Mouse (Mus musculus) forebrain, embryonic 16.5 days (tissue): ENCODE measurements around the gene Fam178b. TPM values are rescaled to one million over a fixed set of nuclear protein-coding genes. Genes with fewer than 3 reads are reported as not detected.
"Not testable (repeated sequence)": the region's sequence is repeated elsewhere in the genome, so short reads cannot be mapped to it uniquely, and the experiment has no call there.

Experiments used
- ATAC-seq: fragments of 200-750 bp; cut with Nextera tagmentation; 2 replicates; pipeline ENCODE4 v1.8.0; 2017; ENCODE audit warnings: mild to moderate bottlenecking, moderate library complexity
- H3K27ac ChIP-seq: fragments of 300-500 bp; sonication (generic); 2 replicates; pipeline ENCODE4 v1.5.1; 2014; ENCODE audit warnings: low read length, control low read depth
- H3K27me3 ChIP-seq: fragments of 300-500 bp; sonication (generic); replicated peaks from 2 replicates; pipeline ENCODE4 v1.6.1; 2014; ENCODE audit warnings: low read length; ENCODE audit not compliant: control insufficient read depth, insufficient read depth
- H3K36me3 ChIP-seq: fragments of 300-500 bp; sonication (generic); 2 replicates; pipeline ENCODE4 v1.6.1; 2014; ENCODE audit not compliant: control insufficient read depth, insufficient read depth
- H3K4me1 ChIP-seq: fragments of 300-500 bp; sonication (generic); replicated peaks from 2 replicates; pipeline ENCODE4 v1.6.1; 2014; ENCODE audit warnings: low read length; ENCODE audit not compliant: control insufficient read depth, insufficient read depth
- H3K4me2 ChIP-seq: fragments of 300-500 bp; sonication (generic); 2 replicates; pipeline ENCODE4 v1.6.1; 2014; ENCODE audit warnings: mild to moderate bottlenecking, low read length, control low read depth
- H3K4me3 ChIP-seq: fragments of 300-500 bp; sonication (generic); replicated peaks from 2 replicates; pipeline ENCODE4 v1.5.1; 2014; ENCODE audit warnings: mild to moderate bottlenecking, low read length, control low read depth
- H3K9ac ChIP-seq: fragments of 300-500 bp; sonication (generic); replicated peaks from 2 replicates; pipeline ENCODE4 v1.6.1; 2014; ENCODE audit warnings: low read depth, low read length, control low read depth
- H3K9me3 ChIP-seq: fragments of 300-500 bp; sonication (generic); 2 replicates; pipeline ENCODE4 v1.6.1; 2016; ENCODE audit warnings: low read length; ENCODE audit not compliant: control insufficient read depth
- WGBS: fragments of 180-500 bp; shearing (Covaris S2); extraction: QIAGEN DNeasy Blood & Tissue Kit; methylation state at CpG from one replicate; pipeline ENCODE4 v1.1.7; 2014; 5-methylcytosine and 5-hydroxymethylcytosine counted together
- polyA plus RNA-seq: library from polyadenylated mRNA; unstranded; fragments of >200 nt; fragmentation: Nextera tagmentation; extraction: Ambion mirVana; gene quantifications from 2 replicates; pipeline ENCODE4 v1.2.1, GENCODE M21; 2015

The Fam178b gene
- polyA plus RNA-seq, 1 experiment from 2014 or later: not detected

DNA sequence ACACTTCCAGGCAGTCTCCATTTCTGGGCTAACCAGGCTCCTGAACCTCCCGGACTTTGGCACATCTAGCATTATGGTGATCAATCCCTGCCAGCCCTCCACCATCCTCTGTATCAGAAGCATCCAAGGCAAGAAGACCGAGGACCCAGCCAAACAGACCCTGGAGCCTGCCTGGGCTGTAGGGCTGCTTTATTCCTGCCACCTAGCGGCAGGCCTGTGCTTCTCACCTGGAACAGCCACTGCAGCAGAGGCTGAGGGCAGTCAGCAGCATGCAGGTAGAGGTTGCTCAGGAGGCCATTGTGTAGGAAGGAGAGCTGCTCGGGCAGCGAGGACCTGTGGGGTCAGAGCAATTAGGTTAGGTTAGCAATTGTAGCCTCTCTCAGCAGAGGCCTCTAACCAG lies 48.0 kb downstream of the Fam178b start:
- Histone ChIP-seq H3K36me3 (no peaks in the 10 kb centered on the region), H3K9me3 (no peaks in the 10 kb centered on the region), H3K4me1 (peaks cover 21% of the 10 kb centered on the region), H3K4me3 (no peak overlapping the region), H3K27ac (no peak overlapping the region), H3K9ac (no peak overlapping the region), H3K4me2 (no peak overlapping the region), H3K27me3 (no peaks in the 10 kb centered on the region)
- WGBS: 15% methylated on average over 5 of the region's 5 CpGs
- peak; percentile 65 for ATAC-seq

DNA sequence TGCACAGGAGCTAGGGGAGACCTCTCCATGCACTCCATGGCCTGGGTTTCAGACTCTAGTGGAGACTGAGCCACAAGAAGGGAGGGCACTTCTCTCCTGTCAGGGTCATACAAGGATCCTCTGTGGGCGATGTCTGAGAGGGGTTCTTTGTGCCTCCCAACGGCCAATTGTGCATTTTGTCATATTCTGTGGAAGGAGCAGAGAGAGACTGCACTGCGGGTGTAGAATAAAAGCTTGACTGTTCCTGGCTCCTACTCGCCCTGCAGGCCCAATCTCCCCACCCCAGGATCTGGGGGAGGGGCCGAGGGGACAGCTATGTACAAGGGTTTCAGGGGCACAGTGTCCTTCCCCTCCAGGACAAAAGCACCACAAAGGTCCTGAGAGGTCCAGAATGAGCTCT lies 49.1 kb downstream of the Fam178b start:
- no peak overlapping the region for H3K4me2 ChIP-seq
- no peak overlapping the region for H3K27ac ChIP-seq
- peaks cover 21% of the 10 kb centered on the region for H3K4me1 ChIP-seq
- H3K9ac ChIP-seq: no peak overlapping the region
- ATAC-seq: no peak
- no peaks in the 10 kb centered on the region for H3K36me3 ChIP-seq
- no peaks in the 10 kb centered on the region for H3K9me3 ChIP-seq
- 54% methylated on average over 5 of the region's 5 CpGs for WGBS
- H3K27me3 ChIP-seq: no peaks in the 10 kb centered on the region
- no peak overlapping the region for H3K4me3 ChIP-seq

DNA sequence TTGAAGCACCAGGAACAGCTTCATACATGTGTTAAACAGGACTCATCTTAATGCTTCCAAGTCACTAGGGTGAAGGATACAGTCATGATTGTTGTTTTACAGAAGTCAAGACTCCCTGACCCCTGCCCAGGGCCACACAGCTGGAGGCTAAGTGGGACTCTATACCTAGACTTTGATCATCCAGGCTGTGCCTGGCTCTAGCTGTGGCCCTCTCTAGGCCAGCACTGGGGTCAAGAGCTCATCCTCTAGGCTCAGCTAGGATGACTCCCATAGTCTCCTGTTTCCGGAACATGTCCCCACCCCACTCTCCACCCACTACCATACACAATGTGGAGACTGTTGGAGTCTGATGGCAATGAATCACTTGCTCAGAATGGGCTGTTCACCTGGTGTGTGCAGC lies 50.1 kb downstream of the Fam178b start:
- 96% methylated on average over 1 of the region's 1 CpGs for WGBS
- Histone ChIP-seq H3K9me3 (no peaks in the 10 kb centered on the region), H3K27ac (no peak overlapping the region), H3K4me2 (no peak overlapping the region), H3K4me1 (peaks cover 16% of the 10 kb centered on the region), H3K36me3 (no peaks in the 10 kb centered on the region), H3K4me3 (no peak overlapping the region), H3K9ac (no peak overlapping the region), H3K27me3 (no peaks in the 10 kb centered on the region)
- no peak for ATAC-seq

DNA sequence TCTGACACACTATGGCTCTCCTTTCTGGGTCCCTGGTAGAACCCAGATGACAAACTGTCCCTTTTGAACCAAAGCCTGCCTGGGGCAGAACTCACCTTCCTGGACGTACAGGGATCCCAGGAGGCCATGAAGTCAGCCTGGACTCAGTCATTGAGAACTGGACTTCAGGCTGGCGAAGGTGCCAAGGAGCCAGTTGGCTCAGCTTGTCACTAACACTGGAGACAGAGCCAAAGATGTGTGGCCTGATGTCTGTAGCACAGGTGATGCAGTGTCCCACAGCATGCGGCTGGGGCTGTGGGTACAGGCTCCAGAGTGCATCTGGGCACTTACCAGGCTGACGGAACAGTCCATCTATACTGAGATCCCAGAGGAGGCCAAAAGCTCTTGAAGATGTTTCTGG lies 50.9 kb downstream of the Fam178b start:
- Histone ChIP-seq H3K4me2 (no peak overlapping the region), H3K27ac (no peak overlapping the region), H3K36me3 (no peaks in the 10 kb centered on the region), H3K4me1 (peaks cover 15% of the 10 kb centered on the region), H3K27me3 (no peaks in the 10 kb centered on the region), H3K9me3 (no peaks in the 10 kb centered on the region), H3K4me3 (no peak overlapping the region), H3K9ac (no peak overlapping the region)
- 87% methylated on average over 4 of the region's 4 CpGs for WGBS
- no peak for ATAC-seq

DNA sequence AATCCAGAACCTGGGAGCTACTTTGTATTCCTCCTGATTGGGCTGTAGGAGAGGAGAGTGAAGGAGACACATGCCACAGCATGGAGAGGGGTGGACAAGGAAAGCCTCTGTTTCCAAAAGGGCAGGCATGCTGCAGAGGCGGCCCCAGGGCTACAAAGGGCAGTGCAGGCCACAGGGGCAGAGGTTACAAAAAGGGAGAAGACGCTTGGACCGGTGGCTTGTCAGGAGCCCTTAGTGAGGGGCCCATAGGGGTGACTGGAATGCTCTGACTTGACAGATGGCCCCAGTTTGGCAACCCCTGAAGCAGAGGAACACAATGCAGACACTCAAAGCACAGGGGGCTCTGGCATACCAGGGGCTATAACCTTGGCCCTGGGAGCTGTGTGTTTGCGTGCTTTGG lies 51.6 kb downstream of the Fam178b start:
- Histone ChIP-seq H3K27ac (no peak overlapping the region), H3K4me3 (no peak overlapping the region), H3K27me3 (no peaks in the 10 kb centered on the region), H3K9me3 (no peaks in the 10 kb centered on the region), H3K9ac (no peak overlapping the region), H3K36me3 (no peaks in the 10 kb centered on the region), H3K4me1 (peaks cover 8% of the 10 kb centered on the region), H3K4me2 (no peak overlapping the region)
- no peak for ATAC-seq
- 62% methylated on average over 4 of the region's 4 CpGs for WGBS

DNA sequence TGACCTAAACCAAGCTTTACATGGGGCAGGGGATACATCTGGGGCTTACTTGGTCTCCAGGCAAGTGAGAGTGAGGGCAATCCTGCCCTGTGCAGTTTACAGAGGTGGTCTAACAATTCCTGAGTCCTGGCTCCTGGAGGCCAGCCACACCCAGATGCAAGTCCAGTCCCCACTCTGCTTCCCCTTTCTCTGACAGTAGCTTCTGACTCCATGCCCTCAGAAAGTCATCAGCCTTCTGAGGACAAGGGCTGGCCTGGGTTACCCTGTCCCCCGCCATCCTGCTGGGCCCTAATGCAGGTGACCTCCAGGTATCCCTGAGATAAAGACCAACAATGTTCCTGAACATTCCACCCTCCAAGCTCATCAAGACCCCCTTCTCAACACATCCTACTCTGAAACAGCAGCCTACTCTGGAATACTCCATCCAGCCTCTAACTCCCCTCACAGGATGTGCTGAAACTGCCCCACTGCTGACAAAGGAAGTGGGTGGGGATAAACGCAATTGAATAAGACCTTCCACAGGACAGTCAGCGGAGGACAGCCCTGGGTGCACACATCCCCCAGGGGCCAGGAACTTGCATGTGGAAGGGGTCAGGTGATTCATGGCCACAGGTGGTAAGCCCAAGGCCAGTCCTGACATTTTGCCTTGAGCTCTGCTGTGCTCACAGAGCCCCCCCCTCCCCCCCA lies 52.8 kb downstream of the Fam178b start:
- no peak overlapping the region for H3K4me3 ChIP-seq
- H3K9me3 ChIP-seq: 0 out of 2 replicates have a peak, but pooled peaks cover 3% of the 10 kb centered on the region
- H3K4me1 ChIP-seq: peaks cover 2% of the 10 kb centered on the region; the same call in 1 of the 2 replicates
- H3K36me3 ChIP-seq: no peaks in the 10 kb centered on the region
- H3K27ac ChIP-seq: no peak overlapping the region
- no peak for ATAC-seq
- H3K27me3 ChIP-seq: no peaks in the 10 kb centered on the region
- 70% methylated on average over 3 of the region's 3 CpGs for WGBS
- H3K9ac ChIP-seq: no peak overlapping the region
- H3K4me2 ChIP-seq: no peak overlapping the region

DNA sequence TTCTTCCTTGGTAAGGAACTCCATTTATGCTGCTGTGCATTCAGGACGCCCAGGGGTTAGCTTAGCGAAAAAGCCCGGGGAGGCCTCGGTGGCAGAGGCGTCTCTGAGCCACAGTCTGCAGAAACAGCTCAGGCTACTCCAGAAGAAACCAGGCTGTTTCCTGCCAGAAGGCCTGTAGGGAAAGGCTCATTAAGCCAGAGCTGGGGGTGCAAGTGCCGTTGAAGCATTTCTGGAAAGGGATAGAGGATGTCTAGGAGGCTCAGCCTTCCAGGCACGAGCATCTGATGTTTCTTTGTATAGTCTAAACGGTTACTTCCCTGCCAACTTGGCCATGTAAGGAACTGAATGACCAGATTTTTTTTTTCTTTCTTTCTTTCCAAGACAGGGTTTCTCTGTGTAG lies 54.4 kb downstream of the Fam178b start:
- 42% methylated on average over 8 of the region's 8 CpGs for WGBS
- no peak for ATAC-seq

DNA sequence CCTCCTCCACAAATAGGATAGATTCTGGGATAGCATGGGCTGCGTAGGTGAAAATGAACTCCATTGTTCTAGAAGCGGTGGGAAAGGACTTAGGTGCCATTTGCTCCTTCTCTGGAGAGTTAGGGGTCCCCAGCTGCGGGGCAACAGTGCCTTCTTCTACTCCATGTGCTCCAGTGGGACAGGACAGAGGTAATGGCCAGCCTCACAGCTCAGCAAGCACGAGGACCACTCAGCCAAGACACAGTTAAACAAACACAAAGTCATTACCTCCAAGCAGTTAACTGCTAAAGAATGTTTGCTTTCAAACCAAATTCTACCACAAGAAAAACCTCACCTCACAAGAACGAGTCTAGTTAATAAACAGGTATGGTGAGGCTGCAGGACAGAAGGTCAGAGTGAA lies 57.5 kb downstream of the Fam178b start:
- no peak for ATAC-seq
- H3K4me2 ChIP-seq: no peak overlapping the region
- 0 out of 2 replicates have a peak, but pooled peaks cover 3% of the 10 kb centered on the region for H3K9me3 ChIP-seq
- 87% methylated on average over 5 of the region's 5 CpGs for WGBS
- no peak overlapping the region for H3K27ac ChIP-seq
- H3K36me3 ChIP-seq: no peaks in the 10 kb centered on the region
- peaks cover 2% of the 10 kb centered on the region; the same call in 1 of the 2 replicates for H3K4me1 ChIP-seq
- no peak overlapping the region for H3K9ac ChIP-seq
- no peak overlapping the region for H3K4me3 ChIP-seq
- H3K27me3 ChIP-seq: no peaks in the 10 kb centered on the region

More for the DNA sequence above, 54.4 kb downstream of the Fam178b start:
- Histone ChIP-seq H3K4me1 (peaks cover 2% of the 10 kb centered on the region; the same call in 1 of the 2 replicates), H3K27ac (peak overlapping the region; percentile 9; the same call in 1 of the 2 replicates), H3K4me3 (no peak overlapping the region), H3K9ac (no peak overlapping the region), H3K9me3 (0 out of 2 replicates have a peak, but pooled peaks cover 3% of the 10 kb centered on the region), H3K36me3 (no peaks in the 10 kb centered on the region), H3K27me3 (no peaks in the 10 kb centered on the region), H3K4me2 (no peak overlapping the region)

DNA sequence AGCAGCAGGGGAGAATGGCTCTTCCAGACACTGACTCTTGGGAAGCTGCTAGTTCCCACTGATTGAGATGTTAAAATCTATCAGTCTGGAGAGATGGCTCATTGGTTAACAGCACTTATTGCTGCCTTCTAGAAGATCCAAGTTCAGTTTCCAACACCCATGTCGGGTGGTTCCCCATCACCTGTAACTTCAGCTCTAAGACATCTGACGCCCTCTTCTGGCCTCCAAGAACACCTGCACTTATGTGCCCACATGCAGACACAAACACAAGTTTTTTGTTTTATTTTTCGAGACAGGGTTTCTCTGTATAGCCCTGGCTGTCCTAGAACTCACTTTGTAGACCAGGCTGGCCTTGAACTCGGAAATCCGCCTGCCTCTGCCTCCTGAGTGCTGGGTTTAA lies 67.0 kb downstream of the Fam178b start:
- 83% methylated on average over 5 of the region's 5 CpGs for whole genome bisulfite sequencing
- not testable (repeated sequence) for ATAC-seq

DNA sequence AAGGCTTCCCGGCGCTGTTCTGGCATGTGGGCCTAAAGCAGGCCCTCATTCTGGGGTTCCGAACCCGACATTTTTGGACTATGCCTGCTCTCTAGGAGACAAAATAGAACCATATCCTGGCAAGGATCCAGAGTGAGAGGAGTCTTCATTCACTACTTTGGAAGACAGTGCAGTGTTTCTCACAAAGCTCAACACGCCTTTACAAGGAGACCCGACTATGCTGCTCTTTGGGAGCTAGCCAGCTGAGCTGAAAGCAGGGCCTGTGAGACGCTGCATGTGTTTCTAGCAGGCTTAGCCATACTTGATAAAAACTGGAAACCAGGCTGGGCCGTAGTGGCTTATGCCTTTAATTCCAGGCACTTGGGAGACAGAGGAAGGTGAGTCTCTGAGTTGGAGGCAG lies 67.8 kb downstream of the Fam178b start:
- Histone ChIP-seq H3K9me3 (no peaks in the 10 kb centered on the region), H3K27me3 (no peaks in the 10 kb centered on the region), H3K27ac (no peak overlapping the region), H3K4me3 (no peak overlapping the region), H3K4me1 (peaks cover 7% of the 10 kb centered on the region), H3K36me3 (no peaks in the 10 kb centered on the region), H3K9ac (no peak overlapping the region), H3K4me2 (no peak overlapping the region)
- 61% methylated on average over 8 of the region's 8 CpGs for WGBS
- no peak for ATAC-seq

More for the DNA sequence above, 67.0 kb downstream of the Fam178b start:
- not testable (repeated sequence) for H3K4me3 ChIP-seq, H3K4me2 ChIP-seq, H3K4me1 ChIP-seq, H3K9ac ChIP-seq, H3K27ac ChIP-seq, H3K9me3 ChIP-seq, H3K27me3 ChIP-seq, H3K36me3 ChIP-seq
